Mouse (Mus musculus): Measurements from ENCODE around the gene Kcnk3.

DNA sequence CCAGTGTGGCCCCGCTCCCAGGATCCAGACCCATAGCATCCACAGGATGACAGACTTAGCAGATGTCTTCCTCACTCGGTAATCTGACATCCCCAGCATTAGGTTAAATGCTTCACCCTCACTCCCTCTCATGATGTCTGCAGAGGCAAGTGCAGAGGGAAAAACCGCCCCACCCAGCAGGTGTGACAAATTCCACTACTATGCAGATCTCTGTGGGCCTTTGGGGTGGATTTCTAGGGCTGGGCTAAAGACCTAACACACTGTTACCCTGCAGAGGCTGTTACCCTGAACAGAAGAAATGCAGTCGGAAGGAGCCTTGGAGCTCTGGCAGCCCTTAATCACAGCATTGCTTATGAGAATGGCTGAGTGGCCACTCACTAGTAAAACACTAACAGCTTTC is 71.1 kb downstream of the Kcnk3 start:
- TF ChIP-seq EP300 (IDR thresholded peaks at IDR 0.05; ENCODE audit: low read depth) (no peak), CTCF (IDR thresholded peaks at IDR 0.05; ENCODE audit: low read depth) (no peak)

Measured in liver, postnatal 0 days (tissue).